Mouse (Mus musculus): Measurements from ENCODE around the gene Gadd45b.

Gene Gadd45b

DNA sequence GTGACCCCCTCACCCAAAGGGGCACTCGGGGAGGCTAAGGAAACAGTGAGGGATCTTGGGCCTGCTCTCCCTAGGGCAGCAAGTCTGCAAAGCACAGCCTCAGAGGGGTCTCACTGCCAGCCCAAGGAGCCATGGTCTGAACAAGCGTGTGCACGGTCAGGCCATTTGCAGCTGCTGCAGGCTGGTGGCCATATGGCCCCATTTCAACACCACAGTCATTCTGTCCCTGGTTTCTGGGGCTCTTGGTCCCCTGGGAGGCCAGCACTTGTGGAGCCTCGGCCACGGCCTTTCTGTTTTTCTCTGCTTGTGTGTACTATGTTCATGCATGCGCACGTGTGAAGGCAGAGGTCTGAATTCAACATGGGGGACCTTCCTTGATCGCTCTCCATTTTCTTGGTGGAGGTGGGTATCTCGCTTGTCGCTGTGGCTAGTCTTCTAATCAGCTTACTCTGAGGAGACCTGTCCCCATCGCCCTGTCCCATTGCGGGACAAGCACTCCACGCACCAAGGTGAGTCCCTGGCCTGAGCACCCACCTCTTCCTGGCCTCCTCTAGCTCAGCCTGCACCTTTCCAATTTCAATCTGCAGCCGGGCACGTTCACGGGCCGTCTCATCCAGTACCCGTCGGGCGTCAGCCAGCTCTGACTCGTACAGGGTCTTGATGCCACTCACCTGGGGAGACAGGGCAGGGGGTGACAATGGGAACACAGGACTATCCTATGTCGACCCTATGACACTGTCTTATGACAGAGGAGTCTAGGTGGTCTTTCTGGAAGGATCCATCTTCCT, 20.3 kb upstream of the Gadd45b start:
- DNase-seq (ENCODE audit: low read depth, low spot score) = no peak

- DNase-seq (ENCODE audit: low read depth, low spot score) = no peak
Observed at GRCm38 (mm10) chr10:80911354-80911753, 18.5 kb upstream of the Gadd45b start.

DNA sequence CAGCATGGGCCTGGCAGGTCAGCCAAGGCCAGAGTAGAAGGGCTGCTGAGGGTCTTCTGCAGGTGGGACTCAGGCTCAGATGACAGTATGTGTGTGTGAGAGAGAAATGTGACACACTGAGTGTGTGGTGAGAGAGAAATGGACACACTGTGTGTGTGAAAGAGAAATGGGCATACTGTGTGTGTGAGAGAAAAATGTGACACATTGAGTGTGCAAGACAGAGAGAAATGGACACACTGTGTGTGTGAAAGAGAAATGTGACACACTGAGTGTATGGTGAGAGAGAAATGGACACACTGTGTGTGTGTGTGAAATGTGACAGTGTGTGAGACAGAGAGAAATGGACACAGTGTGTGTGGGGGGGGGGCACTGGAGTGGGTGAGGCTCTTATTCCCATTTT, 18.0 kb upstream of the Gadd45b start:
- no peak for DNase-seq (ENCODE audit: low read depth, low spot score)

- DNase-seq (ENCODE audit: low read depth, low spot score) = no peak
Observed at GRCm38 (mm10) chr10:80913364-80914011, 16.4 kb upstream of the Gadd45b start.

- no peak for DNase-seq (ENCODE audit: low read depth, low spot score)
Observed at GRCm38 (mm10) chr10:80914253-80914656, 15.6 kb upstream of the Gadd45b start.

GRCm38 (mm10) chr10:80915260-80915659, 14.6 kb upstream of the Gadd45b start:
- no peak for DNase-seq (ENCODE audit: low read depth, low spot score)

DNA sequence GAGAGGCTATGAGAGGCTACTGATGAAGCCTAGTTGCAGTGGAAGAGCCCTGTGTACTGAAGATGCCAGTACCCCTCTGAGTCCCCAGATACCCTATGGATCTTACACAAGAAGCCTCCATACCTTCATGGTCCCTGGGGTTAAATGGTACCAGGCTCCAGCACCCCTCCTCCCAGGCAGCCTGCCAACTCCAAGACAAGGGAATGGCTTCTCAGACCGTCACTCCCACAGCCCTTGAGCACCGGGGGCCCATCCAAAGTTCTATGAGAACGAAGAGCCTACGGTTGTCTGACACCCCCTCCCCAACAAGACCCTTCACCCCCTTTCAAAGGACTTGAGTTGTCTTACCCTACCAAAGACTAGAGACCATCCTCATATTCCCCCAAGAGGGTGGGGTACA, 14.1 kb upstream of the Gadd45b start:
- no peak for DNase-seq (ENCODE audit: low read depth, low spot score)

- peak; percentile 81 for DNase-seq (ENCODE audit: low read depth, low spot score)
Observed at GRCm38 (mm10) chr10:80917336-80917778, 12.5 kb upstream of the Gadd45b start.

GRCm38 (mm10) chr10:80917779-80918434, 12.0 kb upstream of the Gadd45b start, which contains the start of gene Lmnb2:
Gene Lmnb2, minus strand, starts transcription at chr10:80918245.
- DNase-seq (ENCODE audit: low read depth, low spot score) = peak; percentile 77

DNA sequence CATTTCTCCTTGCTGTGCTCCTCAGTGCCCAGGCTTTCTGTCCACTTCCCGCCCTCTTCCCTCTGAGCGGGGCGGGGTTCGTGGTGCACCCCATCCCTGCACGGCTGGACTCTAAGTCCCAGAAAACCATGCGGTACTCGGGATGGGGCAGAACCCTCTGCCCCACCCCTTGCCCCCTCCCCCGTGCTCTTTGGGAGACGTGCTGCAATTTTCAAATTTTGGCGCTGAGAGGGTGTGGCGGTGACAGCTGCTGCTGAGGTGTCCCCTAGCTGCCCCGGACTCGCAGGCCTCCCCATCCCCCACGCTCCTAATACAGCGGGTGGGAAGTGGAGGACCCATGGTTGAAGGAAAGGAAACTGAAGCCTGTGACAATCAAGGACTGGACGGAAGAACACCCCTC, 8.0 kb upstream of the Gadd45b start:
- no peak for DNase-seq (ENCODE audit: low read depth, low spot score)

DNA sequence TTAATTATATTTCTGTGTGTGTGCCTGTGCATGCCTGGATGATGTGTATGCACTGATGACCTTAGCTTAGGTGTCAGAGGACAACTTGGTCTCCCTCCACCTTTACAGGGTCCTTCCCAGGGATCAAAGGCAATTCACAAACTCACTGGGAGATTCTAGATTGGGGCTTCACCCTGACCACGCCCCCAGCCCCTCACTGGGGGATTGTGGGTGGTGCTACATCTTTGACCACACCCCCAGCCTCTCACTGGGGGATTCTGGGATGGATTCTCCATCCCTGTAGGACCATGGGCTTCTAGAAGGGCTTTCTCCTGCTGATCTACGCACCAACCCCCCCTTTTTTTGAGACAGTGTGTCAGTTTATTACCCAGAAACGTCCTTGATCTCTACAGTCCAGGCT, 4.4 kb upstream of the Gadd45b start:
- peak; percentile 80 for DNase-seq (ENCODE audit: low read depth, low spot score)

- DNase-seq (ENCODE audit: low read depth, low spot score) = peak; percentile 96
Observed at GRCm38 (mm10) chr10:80928586-80929298, 1.1 kb upstream of the Gadd45b start.

- DNase-seq (ENCODE audit: low read depth, low spot score) = no peak
Observed at GRCm38 (mm10) chr10:80930361-80931152, 684 bp downstream of the Gadd45b start.

GRCm38 (mm10) chr10:80931153-80931671, 1.3 kb downstream of the Gadd45b start:
- no peak for DNase-seq (ENCODE audit: low read depth, low spot score)

GRCm38 (mm10) chr10:80931695-80932094, 1.8 kb downstream of the Gadd45b start:
- DNase-seq (ENCODE audit: low read depth, low spot score) = peak; percentile 86

DNA sequence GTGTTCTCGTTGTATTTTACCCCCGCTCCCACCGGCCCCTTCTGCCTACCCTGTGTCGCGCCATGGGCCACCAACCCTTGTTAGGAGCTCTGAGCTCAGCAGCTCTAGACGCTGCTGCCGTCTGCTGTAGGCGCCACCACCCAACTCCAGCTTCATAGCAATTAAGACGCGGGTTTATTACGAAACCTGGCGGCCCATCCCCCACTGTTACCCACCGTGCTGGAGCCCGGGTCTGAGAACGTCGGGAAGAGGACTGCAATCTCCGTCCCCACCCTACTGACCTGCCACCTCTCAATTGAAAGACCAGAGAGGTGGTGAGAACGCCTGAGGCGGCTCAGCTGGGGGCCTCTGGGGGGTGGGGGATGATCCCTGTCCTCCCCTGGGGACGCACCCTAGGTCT, 2.3 kb downstream of the Gadd45b start:
- peak; percentile 79 for DNase-seq (ENCODE audit: low read depth, low spot score)

DNA sequence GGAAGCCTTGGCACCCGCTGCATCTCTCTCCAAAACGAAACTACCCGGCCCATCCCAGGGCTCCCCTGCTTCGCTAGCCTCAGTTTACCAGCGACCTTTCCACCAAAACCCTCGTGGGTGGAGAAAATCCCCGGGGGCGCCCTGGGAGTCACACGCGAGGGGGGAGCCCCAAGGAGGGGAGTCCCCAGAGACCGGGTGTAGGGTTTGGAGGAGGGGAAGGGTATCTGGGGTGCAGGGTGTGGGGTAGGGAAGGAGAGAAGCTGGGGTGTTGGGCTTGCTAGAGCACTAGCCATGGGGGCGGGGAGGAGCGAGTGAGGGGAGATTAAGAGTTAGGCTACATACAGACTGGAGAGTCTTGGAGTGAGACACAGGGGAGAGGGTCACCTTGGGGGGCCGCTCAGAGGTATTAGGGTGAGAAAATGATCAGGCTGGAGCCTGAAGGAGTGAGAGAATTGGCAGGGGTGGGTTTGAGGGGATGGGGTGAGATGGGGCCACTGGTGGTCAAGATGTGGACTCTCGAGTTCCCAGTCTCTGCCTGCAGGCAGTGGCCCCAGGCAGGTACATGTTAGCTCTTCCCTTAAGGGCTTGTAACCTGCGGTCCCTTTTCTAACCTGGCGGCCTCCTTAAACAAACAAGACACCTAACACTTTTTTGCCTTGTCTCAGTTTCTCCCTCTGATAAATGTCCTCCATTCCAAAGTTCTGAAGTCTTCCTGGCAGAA, 3.0 kb downstream of the Gadd45b start:
- DNase-seq (ENCODE audit: low read depth, low spot score) = no peak

DNA sequence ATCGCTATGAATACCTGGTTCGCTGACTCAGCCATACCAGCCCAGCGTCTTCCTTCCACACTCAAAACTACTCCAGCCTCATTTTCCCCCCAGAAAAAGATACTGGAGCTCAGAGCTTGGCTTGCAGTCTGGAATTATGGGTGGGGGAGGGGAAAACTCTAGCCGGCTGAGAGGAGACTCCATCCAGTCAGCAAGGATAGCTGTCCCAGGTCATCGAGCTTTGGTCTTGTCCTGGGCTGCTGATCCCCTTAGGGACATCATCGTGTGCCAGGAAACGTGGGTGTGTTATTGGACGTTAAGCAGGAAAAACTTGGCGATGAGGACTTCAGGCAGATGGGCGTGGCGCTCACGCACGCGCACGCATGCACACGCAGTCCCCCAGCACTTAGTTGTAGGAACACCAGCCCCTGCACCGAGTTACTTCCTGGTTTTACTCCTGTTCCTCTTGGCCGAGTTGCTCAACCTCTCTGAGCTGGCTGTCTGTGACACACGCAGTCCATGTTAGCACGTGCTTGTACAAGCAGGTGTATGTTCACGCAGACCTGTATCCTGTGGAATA, 3.6 kb downstream of the Gadd45b start:
- peak; percentile 77 for DNase-seq (ENCODE audit: low read depth, low spot score)

DNA sequence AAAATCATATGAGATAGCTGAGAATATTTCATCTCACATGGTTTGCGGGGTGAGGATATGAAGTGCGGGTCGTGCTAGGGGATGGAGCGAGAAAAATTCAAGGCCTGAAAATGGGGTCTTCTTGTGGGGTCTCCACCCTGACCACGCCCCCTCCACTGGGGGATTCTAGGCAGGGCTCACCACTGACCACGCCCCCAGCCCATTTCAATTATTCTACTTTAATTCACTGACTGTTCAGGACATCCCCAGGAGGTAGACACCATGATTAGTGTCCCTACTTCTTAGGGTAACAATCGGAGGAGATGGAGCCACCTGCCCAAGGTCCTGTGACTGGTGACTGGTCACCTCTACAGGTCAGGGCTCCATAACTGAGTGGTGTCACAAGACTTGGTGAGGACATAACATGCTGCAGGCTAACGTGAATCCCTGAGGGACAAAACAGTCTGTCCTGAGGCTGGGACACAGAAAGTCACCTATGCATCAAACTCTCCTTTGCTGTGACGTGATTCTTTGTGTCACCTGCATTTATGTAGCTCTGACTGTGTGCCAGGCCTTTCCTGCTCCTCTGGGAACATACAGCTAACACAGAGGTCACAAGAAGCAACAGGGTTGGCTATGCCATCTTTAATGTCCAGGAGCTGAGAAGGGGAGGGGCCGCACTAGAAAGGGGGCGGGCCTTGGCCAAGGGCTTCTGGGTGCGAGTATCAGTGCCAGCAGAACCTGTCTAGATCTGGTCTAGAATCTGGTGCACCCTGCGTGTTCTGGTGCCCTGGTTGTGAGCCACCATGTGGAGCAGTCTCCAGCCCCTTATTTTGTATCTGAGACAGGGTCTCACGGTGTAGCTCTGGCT, 4.5 kb downstream of the Gadd45b start:
- DNase-seq (ENCODE audit: low read depth, low spot score) = no peak

Data from ZHBTc4 (cell line).